Mouse (Mus musculus) ES-E14 (cell line): Measurements from ENCODE around the gene Sst. TPM values are rescaled to one million over a fixed set of nuclear protein-coding genes. Genes with fewer than 3 reads are reported as not detected.

ENCODE experiments used
- DNase-seq: peaks from one replicate; pipeline ENCODE4 v3.0.0-alpha.2; 2013; ENCODE audit warnings: low read depth, low spot score
- H3K27ac ChIP-seq: 2 replicates; pipeline ENCODE4 v1.5.1; 2012; ENCODE audit warnings: low read depth, mild to moderate bottlenecking, low read length, moderate library complexity, mixed read lengths; ENCODE audit not compliant: poor library complexity, insufficient read depth, severe bottlenecking
- H3K36me3 ChIP-seq: 2 replicates; pipeline ENCODE4 v1.6.1; 2012; ENCODE audit warnings: mild to moderate bottlenecking, low read length, moderate library complexity, mixed read lengths; ENCODE audit not compliant: control insufficient read depth, poor library complexity, insufficient read depth, severe bottlenecking
- H3K4me1 ChIP-seq, 2 experiments: fragments of 150-350 bp in 1 of 2; sonication (generic) in 1 of 2; 2 replicates each; pipeline ENCODE4 v1.6.1; 2012; ENCODE audit warnings: low read length in 2 of 2, mild to moderate bottlenecking in 1 of 2, mixed read lengths in 1 of 2; ENCODE audit not compliant: control insufficient read depth in 2 of 2, insufficient read depth in 2 of 2, poor library complexity in 1 of 2
- H3K4me3 ChIP-seq, 2 experiments: fragments of 150-350 bp in 1 of 2; sonication (generic) in 1 of 2; 2 replicates each; pipeline ENCODE4 v1.5.1; 2012; ENCODE audit warnings: low read length in 2 of 2, low read depth in 1 of 2, mild to moderate bottlenecking in 1 of 2, mixed read lengths in 1 of 2; ENCODE audit not compliant: insufficient read depth in 1 of 2, poor library complexity in 1 of 2, severe bottlenecking in 1 of 2
- H3K9ac ChIP-seq: 2 replicates; pipeline ENCODE4 v1.6.1; 2012; ENCODE audit warnings: low read depth, mild to moderate bottlenecking, low read length, mixed read lengths; ENCODE audit not compliant: poor library complexity, insufficient read depth, severe bottlenecking
- H3K9me3 ChIP-seq: fragments of 150-350 bp; sonication (generic); 2 replicates; pipeline ENCODE4 v1.6.1; 2012; ENCODE audit warnings: low read depth, mild to moderate bottlenecking, low read length; ENCODE audit not compliant: control insufficient read depth, insufficient read depth
- CHD2 ChIP-seq: IDR thresholded peaks from 2 replicates; pipeline ENCODE4 v1.6.1; 2014; ENCODE audit warnings: mild to moderate bottlenecking, low read depth, low read length, inconsistent platforms
- HCFC1 ChIP-seq: IDR thresholded peaks from 2 replicates; pipeline ENCODE4 v1.6.1; 2012; ENCODE audit warnings: low read length, inconsistent platforms, borderline replicate concordance; ENCODE audit not compliant: insufficient read depth
- MAFK ChIP-seq: IDR thresholded peaks from 2 replicates; pipeline ENCODE4 v1.6.1; 2014; ENCODE audit warnings: mild to moderate bottlenecking, low read depth, low read length, inconsistent platforms; ENCODE audit not compliant: insufficient read depth
- ZC3H11A ChIP-seq: IDR thresholded peaks from 2 replicates; pipeline ENCODE4 v1.6.1; 2012; ENCODE audit warnings: low read depth, mild to moderate bottlenecking, inconsistent platforms, low read length, borderline replicate concordance
- ZNF384 ChIP-seq: IDR thresholded peaks from 2 replicates; pipeline ENCODE4 v1.6.1; 2012; ENCODE audit warnings: low read depth, low read length, inconsistent platforms
- in situ Hi-C, 2 experiments: fragments of 600-800 bp; cut with MboI; formaldehyde crosslinking; loops; one replicate each; pipeline ENCODE4 v1.15.1; 2025; ENCODE audit warnings: low sequenced_read_pairs in 2 of 2, inconsistent platforms in 1 of 2; ENCODE audit not compliant: unreplicated experiment in 2 of 2
- total RNA-seq: library from RNA; depleted of rRNA; stranded (reverse); fragments of 300-350 nt; gene quantifications from 2 replicates; pipeline ENCODE4 v1.2.3, GENCODE M21; 2012; rRNA removed

Gene Sst
- total RNA-seq, 1 experiment: not detected

DNA sequence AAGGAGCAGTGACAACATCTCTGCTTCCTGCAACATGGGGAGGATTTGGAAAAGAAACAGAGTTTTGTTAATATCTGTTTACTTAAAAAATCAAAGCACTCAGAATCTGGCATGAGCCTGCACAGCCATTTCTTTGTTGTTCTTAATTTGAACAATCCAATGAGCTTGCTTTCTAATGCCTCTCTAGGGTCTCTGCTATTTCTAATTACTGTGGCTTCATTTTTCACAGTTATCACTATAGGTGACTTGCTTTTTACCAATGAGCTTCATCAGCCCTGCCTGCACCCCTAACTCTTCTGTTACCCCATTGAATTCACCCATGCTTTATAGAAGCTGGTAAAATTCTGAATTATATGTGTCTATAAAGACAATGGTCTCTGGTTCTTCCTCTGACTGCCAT, 41.0 kb downstream of the Sst start:
- Histone ChIP-seq H3K9me3 (no peaks in the 10 kb centered on the region), H3K4me1 (no peaks in the 10 kb centered on the region), H3K9ac (no peak overlapping the region), H3K4me3 (no peak overlapping the region), H3K27ac (no peak overlapping the region), H3K36me3 (no peaks in the 10 kb centered on the region)
- TF ChIP-seq MAFK: no peak
- no peak for TF ChIP-seq ZNF384
- TF ChIP-seq CHD2: no peak
- no peak for TF ChIP-seq HCFC1
- TF ChIP-seq ZC3H11A: no peak
- in situ Hi-C loops: no loop called here
- DNase-seq: no peak

DNA sequence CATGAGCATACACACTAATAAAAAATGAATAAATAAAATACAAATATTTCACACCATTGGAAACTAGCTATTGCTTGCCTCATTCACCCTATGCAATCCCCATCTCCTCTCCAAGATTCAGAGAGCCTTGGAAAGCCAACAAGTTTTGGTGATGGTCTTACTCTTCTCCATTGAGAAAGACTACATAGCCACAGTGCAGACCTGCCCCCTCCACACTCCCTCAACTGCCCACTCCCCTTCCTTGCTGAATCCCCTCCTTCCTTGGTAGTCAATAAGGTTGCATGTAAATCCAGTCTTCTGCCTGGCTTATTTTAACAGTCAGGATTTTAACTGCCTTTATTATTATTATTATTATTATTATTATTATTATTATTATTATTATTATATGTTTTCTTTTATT, 41.6 kb downstream of the Sst start:
- Histone ChIP-seq H3K9ac (no peak overlapping the region), H3K36me3 (no peaks in the 10 kb centered on the region), H3K9me3 (no peaks in the 10 kb centered on the region), H3K27ac (no peak overlapping the region), H3K4me1 (no peaks in the 10 kb centered on the region), H3K4me3 (no peak overlapping the region)
- TF ChIP-seq ZNF384: no peak
- no peak for TF ChIP-seq CHD2
- TF ChIP-seq MAFK: no peak
- no peak for TF ChIP-seq ZC3H11A
- TF ChIP-seq HCFC1: no peak
- DNase-seq: no peak
- in situ Hi-C loops: no loop called here

DNA sequence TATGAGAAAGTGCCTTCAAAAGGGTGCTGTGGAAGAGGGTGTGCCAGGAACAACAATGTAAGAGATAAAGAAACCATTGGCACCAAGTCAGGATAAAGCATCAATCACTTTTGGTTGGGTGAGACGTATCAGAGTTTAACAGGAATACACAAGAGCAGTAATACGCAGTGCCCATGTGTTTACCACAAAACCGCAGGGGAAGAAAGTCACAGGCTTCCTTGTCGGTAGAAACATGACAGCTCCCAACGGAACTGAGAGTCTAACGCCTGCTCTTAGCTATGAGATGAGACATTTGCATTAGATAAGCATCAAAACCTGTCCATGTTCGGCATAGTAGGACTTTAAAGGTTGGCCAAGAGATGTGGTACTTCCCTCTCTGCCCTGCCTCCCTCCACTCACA, 46.1 kb downstream of the Sst start:
- H3K9me3 ChIP-seq: no peaks in the 10 kb centered on the region
- H3K27ac ChIP-seq: no peak overlapping the region
- TF ChIP-seq ZC3H11A: no peak
- no peak for TF ChIP-seq HCFC1
- no peak for TF ChIP-seq CHD2
- no peak for TF ChIP-seq MAFK
- TF ChIP-seq ZNF384: no peak
- H3K9ac ChIP-seq: no peak overlapping the region
- no peaks in the 10 kb centered on the region for H3K36me3 ChIP-seq
- in situ Hi-C loops: no loop called here
- H3K4me1 ChIP-seq: no peaks in the 10 kb centered on the region
- no peak overlapping the region for H3K4me3 ChIP-seq
- DNase-seq: no peak

DNA sequence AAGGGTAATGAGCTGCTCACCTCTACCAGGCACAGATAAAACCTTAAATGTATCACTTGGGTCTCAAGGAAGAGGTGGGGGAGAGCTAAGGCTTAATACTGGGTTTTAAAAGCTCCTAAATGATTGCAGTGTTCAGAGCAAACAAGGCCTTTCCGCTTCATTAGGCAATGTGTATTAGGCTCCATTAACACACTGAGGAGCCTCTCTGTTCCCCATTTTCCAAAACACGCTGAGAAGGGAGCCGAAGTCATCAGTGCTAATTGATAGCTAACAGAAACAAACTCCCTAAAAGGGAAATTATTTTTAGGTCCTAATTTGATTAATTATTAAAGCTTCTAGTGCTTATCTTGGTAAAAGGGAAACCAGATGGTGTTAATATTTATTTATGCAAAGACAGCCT, 48.1 kb downstream of the Sst start:
- Histone ChIP-seq H3K9me3 (no peaks in the 10 kb centered on the region), H3K27ac (no peak overlapping the region), H3K4me1 (no peaks in the 10 kb centered on the region), H3K9ac (no peak overlapping the region), H3K4me3 (no peak overlapping the region), H3K36me3 (no peaks in the 10 kb centered on the region)
- in situ Hi-C loops: no loop called here
- DNase-seq: no peak
- TF ChIP-seq HCFC1 (no peak), MAFK (no peak), ZNF384 (no peak), CHD2 (no peak), ZC3H11A (no peak)

Other genes starting within 250 kb of the Sst start
- 0.18 TPM in 1 of 2 replicates, not detected in the other for gene Rtp2, start 41.4 kb upstream of the Sst start, total RNA-seq
- gene Gm37419, start 97.5 kb upstream of the Sst start, total RNA-seq: not detected in 2 replicates
- 1.1 and 1.5 TPM in 2 replicates for gene Bcl6, start 97.9 kb upstream of the Sst start, total RNA-seq